Mouse (Mus musculus): Measurements from ENCODE around the gene Smoc1.

DNA sequence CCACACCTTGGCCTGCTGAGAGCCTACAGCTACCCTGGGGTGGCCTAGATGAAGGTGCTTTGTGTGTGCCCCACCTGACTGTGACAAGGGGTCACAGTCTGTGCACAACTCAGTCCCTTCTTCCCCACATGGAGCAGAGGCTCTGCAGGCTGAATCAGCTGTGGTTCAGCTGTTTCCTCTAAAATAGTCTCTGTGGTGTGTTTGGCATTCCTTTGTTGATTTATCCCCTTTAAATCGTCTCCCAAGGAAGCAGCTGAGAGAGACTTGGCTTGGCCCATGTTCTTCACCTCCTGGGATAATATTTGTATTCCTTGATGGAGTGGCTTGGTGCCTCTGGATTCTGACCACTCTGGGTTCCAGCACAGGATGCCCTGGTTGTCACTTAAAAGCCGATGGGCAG is 125.5 kb downstream of the Smoc1 start:
- TF ChIP-seq CTCF (IDR thresholded peaks at IDR 0.05; ENCODE audit: borderline replicate concordance, control insufficient read depth, extremely low read depth, insufficient read depth, low read length, poor library complexity) (no peak), POLR2A (IDR thresholded peaks at IDR 0.05; ENCODE audit: control insufficient read depth, extremely low read depth, insufficient read depth, low read length, poor library complexity) (no peak)

Measured in thymus, adult 2 months (tissue).